Mouse (Mus musculus) heart, embryonic 16.5 days (tissue): ENCODE results near the gene Slc9c1. TPM values are rescaled to one million over a fixed set of nuclear protein-coding genes. Genes with fewer than 3 reads are reported as not detected.

Experiments
- ATAC-seq: fragments of 200-750 bp; cut with Nextera tagmentation; replicated peaks from 2 replicates; pipeline ENCODE4 v1.8.0; 2017; ENCODE audit warnings: moderate number of reproducible peaks; ENCODE audit not compliant: insufficient read depth, low FRiP score; ENCODE audit errors: extremely low read depth
- H3K27ac ChIP-seq: fragments of 300-500 bp; sonication (generic); 2 replicates; pipeline ENCODE4 v1.5.1; 2014; ENCODE audit warnings: mild to moderate bottlenecking, low read length, control low read depth, moderate library complexity
- H3K27me3 ChIP-seq: fragments of 300-500 bp; sonication (generic); 2 replicates; pipeline ENCODE4 v1.6.1; 2014; ENCODE audit warnings: low read length, mixed read lengths; ENCODE audit not compliant: control insufficient read depth, insufficient read depth
- H3K36me3 ChIP-seq: fragments of 300-500 bp; sonication (generic); 2 replicates; pipeline ENCODE4 v1.6.1; 2014; ENCODE audit not compliant: control insufficient read depth, insufficient read depth
- H3K4me1 ChIP-seq: fragments of 300-500 bp; sonication (generic); 2 replicates; pipeline ENCODE4 v1.6.1; 2014; ENCODE audit warnings: low read length, mixed read lengths; ENCODE audit not compliant: control insufficient read depth, insufficient read depth
- H3K4me2 ChIP-seq: fragments of 300-500 bp; sonication (generic); 2 replicates; pipeline ENCODE4 v1.6.1; 2014; ENCODE audit warnings: low read depth, mild to moderate bottlenecking, control low read depth, low read length
- H3K4me3 ChIP-seq: fragments of 300-500 bp; sonication (generic); 2 replicates; pipeline ENCODE4 v1.5.1; 2014; ENCODE audit warnings: mild to moderate bottlenecking, control low read depth, low read length
- H3K9ac ChIP-seq: fragments of 300-500 bp; sonication (generic); 2 replicates; pipeline ENCODE4 v1.6.1; 2014; ENCODE audit warnings: low read length, control low read depth
- H3K9me3 ChIP-seq: fragments of 300-500 bp; sonication (generic); replicated peaks from 2 replicates; pipeline ENCODE4 v1.6.1; 2016; ENCODE audit warnings: low read length; ENCODE audit not compliant: control insufficient read depth
- WGBS: fragments of 180-500 bp; shearing (Covaris S2); extraction: QIAGEN DNeasy Blood & Tissue Kit; methylation state at CpG from one replicate; pipeline ENCODE4 v1.1.7; 2014; 5-methylcytosine and 5-hydroxymethylcytosine counted together
- polyA plus RNA-seq: library from polyadenylated mRNA; unstranded; fragments of >200 nt; fragmentation: Nextera tagmentation; extraction: Ambion mirVana; gene quantifications from 2 replicates; pipeline ENCODE4 v1.2.1, GENCODE M21; 2015

Slc9c1 gene
- polyA plus RNA-seq, 1 experiment from 2014 or later = not detected

GRCm38 (mm10) chr16:45640070-45640762, 105.1 kb downstream of the Slc9c1 start:
- Histone ChIP-seq H3K36me3 (no peaks in the 10 kb centered on the region), H3K4me3 (no peak overlapping the region), H3K27ac (no peak overlapping the region), H3K9ac (no peak overlapping the region), H3K27me3 (no peaks in the 10 kb centered on the region), H3K9me3 (no peaks in the 10 kb centered on the region), H3K4me2 (no peak overlapping the region), H3K4me1 (no peaks in the 10 kb centered on the region)
- WGBS = 64% methylated on average over 10 of the region's 10 CpGs
- no peak for ATAC-seq

- Histone ChIP-seq H3K4me2 (no peak overlapping the region), H3K4me3 (no peak overlapping the region), H3K9ac (no peak overlapping the region), H3K27me3 (no peaks in the 10 kb centered on the region), H3K9me3 (no peaks in the 10 kb centered on the region), H3K36me3 (no peaks in the 10 kb centered on the region), H3K4me1 (no peaks in the 10 kb centered on the region), H3K27ac (no peak overlapping the region)
- ATAC-seq = no peak
- 53% methylated on average over 3 of the region's 3 CpGs for WGBS
Measured at GRCm38 (mm10) chr16:45641301-45641700, 106.2 kb downstream of the Slc9c1 start.

- Histone ChIP-seq H3K9me3 (no peaks in the 10 kb centered on the region), H3K4me1 (no peaks in the 10 kb centered on the region), H3K27ac (no peak overlapping the region), H3K36me3 (no peaks in the 10 kb centered on the region), H3K4me3 (no peak overlapping the region), H3K9ac (no peak overlapping the region), H3K4me2 (no peak overlapping the region), H3K27me3 (no peaks in the 10 kb centered on the region)
- WGBS = 78% methylated on average over 3 of the region's 3 CpGs
- no peak for ATAC-seq
Measured at GRCm38 (mm10) chr16:45643944-45644343, 108.8 kb downstream of the Slc9c1 start.

GRCm38 (mm10) chr16:45644380-45644779, 109.3 kb downstream of the Slc9c1 start:
- H3K4me2 ChIP-seq = no peak overlapping the region
- WGBS = 45% methylated on average over 6 of the region's 6 CpGs
- H3K36me3 ChIP-seq = no peaks in the 10 kb centered on the region
- no peak overlapping the region for H3K9ac ChIP-seq
- no peaks in the 10 kb centered on the region for H3K9me3 ChIP-seq
- H3K27ac ChIP-seq = no peak overlapping the region
- ATAC-seq = no peak
- no peak overlapping the region for H3K4me3 ChIP-seq
- H3K27me3 ChIP-seq = no peaks in the 10 kb centered on the region
- H3K4me1 ChIP-seq = no peaks in the 10 kb centered on the region

- no peak overlapping the region for H3K27ac ChIP-seq
- H3K9me3 ChIP-seq = no peaks in the 10 kb centered on the region
- no peak overlapping the region for H3K9ac ChIP-seq
- H3K27me3 ChIP-seq = no peaks in the 10 kb centered on the region; the same call in 1 of the 2 replicates
- ATAC-seq = no peak
- H3K36me3 ChIP-seq = no peaks in the 10 kb centered on the region
- 50% methylated on average over 2 of the region's 2 CpGs for WGBS
- H3K4me3 ChIP-seq = no peak overlapping the region
- H3K4me2 ChIP-seq = no peak overlapping the region
- H3K4me1 ChIP-seq = peaks cover 11% of the 10 kb centered on the region; the same call in 1 of the 2 replicates
Measured at GRCm38 (mm10) chr16:45651497-45651896, 116.4 kb downstream of the Slc9c1 start.

GRCm38 (mm10) chr16:45653009-45653933, 118.2 kb downstream of the Slc9c1 start:
- no peak for ATAC-seq
- Histone ChIP-seq H3K4me1 (peaks cover 11% of the 10 kb centered on the region; the same call in 1 of the 2 replicates), H3K27ac (no peak overlapping the region), H3K9ac (peak overlapping the region; percentile 54; the same call in 1 of the 2 replicates), H3K36me3 (no peaks in the 10 kb centered on the region), H3K4me2 (peak overlapping the region; percentile 84), H3K9me3 (no peaks in the 10 kb centered on the region), H3K4me3 (peak overlapping the region; percentile 45), H3K27me3 (no peaks in the 10 kb centered on the region; the same call in 1 of the 2 replicates)
- 10% methylated on average over 17 of the region's 17 CpGs for WGBS

GRCm38 (mm10) chr16:45653934-45654332, 118.8 kb downstream of the Slc9c1 start, which contains the start of gene BC016579:
Gene BC016579 (minus strand): TSS chr16:45654068.
- Histone ChIP-seq H3K4me2 (peak within 1 kb of the TSS; percentile 84), H3K9ac (peak within 1 kb of the TSS; percentile 54; the same call in 1 of the 2 replicates), H3K27ac (no peak within 1 kb of the TSS), H3K4me3 (peak within 1 kb of the TSS; percentile 45), H3K36me3 (no peaks in the 10 kb centered on the region), H3K27me3 (no peaks in the 10 kb centered on the region; the same call in 1 of the 2 replicates), H3K9me3 (no peaks in the 10 kb centered on the region), H3K4me1 (peaks cover 11% of the 10 kb centered on the region; the same call in 1 of the 2 replicates)
- WGBS = 4% methylated on average over 20 of the region's 20 CpGs
- no peak for ATAC-seq

GRCm38 (mm10) chr16:45654465-45654864, 119.4 kb downstream of the Slc9c1 start:
- no peak overlapping the region for H3K27ac ChIP-seq
- H3K9me3 ChIP-seq = no peaks in the 10 kb centered on the region
- H3K36me3 ChIP-seq = no peaks in the 10 kb centered on the region
- 70% methylated on average over 9 of the region's 9 CpGs for WGBS
- H3K4me3 ChIP-seq = no peak overlapping the region
- no peak overlapping the region for H3K4me2 ChIP-seq
- H3K27me3 ChIP-seq = no peaks in the 10 kb centered on the region; the same call in 1 of the 2 replicates
- no peak overlapping the region for H3K9ac ChIP-seq
- no peak for ATAC-seq
- peaks cover 11% of the 10 kb centered on the region; the same call in 1 of the 2 replicates for H3K4me1 ChIP-seq
